Comparison of ENCODE assay signal across 8 mouse cellular contexts in genomic region chr9:44965126-44965832, GRCm38 (mm10). TPM values are rescaled to one million over a fixed set of nuclear protein-coding genes. Genes with fewer than 3 reads are reported as not detected.
DNase-seq lines count a peak whose midpoint lies in the region; ATAC-seq and TF ChIP-seq lines count a peak whose summit lies in the region.

TSS of gene Ube4a (minus strand) at chr9:44965600.

- no peaks in the 10 kb centered on the region for H3K27me3 ChIP-seq in hindbrain, embryonic 10.5 days (ENCODE audit: insufficient read depth, poor library complexity, severe bottlenecking)
- H3K27me3 ChIP-seq in lung, postnatal 0 days (replicated peaks; ENCODE audit: insufficient read depth, low read length): no peaks in the 10 kb centered on the region

- peak; percentile 99 for DNase-seq in MN1 (ENCODE audit: low spot score)
- DNase-seq in cerebellum, adult 9-10 months: peak; percentile 99
- DNase-seq in hindbrain, embryonic 10.5 days (ENCODE audit: low spot score): peak; percentile 100
- DNase-seq in layer of hippocampus, adult 9-11 months: peak; percentile 98
- peak; percentile 98 for DNase-seq in lung, postnatal 0 days (ENCODE audit: low spot score)
- peak; percentile 100 for DNase-seq in ovary, postnatal 14 days (ENCODE audit: low spot score)
- peak; percentile 99 for DNase-seq in thymus, postnatal 14 days

- peak; percentile 97 for ATAC-seq in frontal cortex, adult (ENCODE audit: low TSS enrichment)
- peak; percentile 98 for ATAC-seq in lung, postnatal 0 days

- H3K9me3 ChIP-seq in hindbrain, embryonic 10.5 days: no peaks in the 10 kb centered on the region
- H3K9me3 ChIP-seq in lung, postnatal 0 days (ENCODE audit: low read length): no peaks in the 10 kb centered on the region

- peak within 1 kb of the TSS; percentile 82 for H3K4me2 ChIP-seq in lung, postnatal 0 days (replicated peaks; ENCODE audit: low read depth, low read length)

- peak within 1 kb of the TSS; percentile 81 for H3K27ac ChIP-seq in hindbrain, embryonic 10.5 days
- peak within 1 kb of the TSS; percentile 83 for H3K27ac ChIP-seq in lung, postnatal 0 days (ENCODE audit: low read length)

- peak within 1 kb of the TSS; percentile 70 for H3K4me3 ChIP-seq in hindbrain, embryonic 10.5 days
- H3K4me3 ChIP-seq in lung, postnatal 0 days (ENCODE audit: low read depth, low read length): peak within 1 kb of the TSS; percentile 84

- TF ChIP-seq EP300 in lung, postnatal 0 days (IDR thresholded peaks at IDR 0.05): no peak

- H3K36me3 ChIP-seq in hindbrain, embryonic 10.5 days: peaks cover 28% of the 10 kb centered on the region
- no peaks in the 10 kb centered on the region; the same call in 1 of the 2 replicates for H3K36me3 ChIP-seq in lung, postnatal 0 days (ENCODE audit: insufficient read depth, low read length)

- peaks cover 21% of the 10 kb centered on the region for H3K4me1 ChIP-seq in hindbrain, embryonic 10.5 days (replicated peaks)
- H3K4me1 ChIP-seq in lung, postnatal 0 days (ENCODE audit: insufficient read depth, low read depth, low read length): peaks cover 7% of the 10 kb centered on the region; the same call in 1 of the 2 replicates

- WGBS in hindbrain, embryonic 10.5 days: 1% methylated on average over 39 of the region's 39 CpGs
- WGBS in lung, postnatal 0 days: under 1% methylated on average over 39 of the region's 39 CpGs

- peak within 1 kb of the TSS; percentile 90 for H3K9ac ChIP-seq in lung, postnatal 0 days (replicated peaks; ENCODE audit: low read depth)

- TF ChIP-seq CTCF in lung, postnatal 0 days (IDR thresholded peaks at IDR 0.05): no peak

RNA-seq across cellular contexts. Expression of gene Ube4a, which starts in this region (rescaled TPM):
- polyA plus RNA-seq in hindbrain, embryonic 10.5 days (2016; fragmentation: Nextera tagmentation; extraction: Ambion mirVana): 22.7 and 25.0 TPM in 2 replicates
- 12.9 and 13.2 TPM in 2 replicates for polyA plus RNA-seq in lung, postnatal 0 days (2015; fragmentation: Nextera tagmentation; extraction: Ambion mirVana)

Comparison
In these comparisons a context has a peak if more than half of its experiments do, and no peak if none do; other contexts are left out.
1. Peak in every context shown above with its lines: DNase-seq, ATAC-seq, H3K4me3 ChIP-seq and H3K27ac ChIP-seq.